Mouse (Mus musculus) lung, adult 10 weeks (tissue): ENCODE results near the gene Gm5726. TPM values are rescaled to one million over a fixed set of nuclear protein-coding genes. Genes with fewer than 3 reads are reported as not detected.

Experiments used
- polyA plus RNA-seq: library from polyadenylated mRNA; stranded (reverse); fragments of 350-450 nt; fragmentation: Illumina TruSeq; extraction: RNeasy Lipid Tissue Mini Kit (QIAGEN cat#74804); gene quantifications from one replicate; pipeline ENCODE4 v1.2.3, GENCODE M21; 2014; ENCODE audit warnings: low read depth, low replicate concordance; ENCODE audit not compliant: insufficient read depth

The Gm5726 gene
- not detected for polyA plus RNA-seq

DNA sequence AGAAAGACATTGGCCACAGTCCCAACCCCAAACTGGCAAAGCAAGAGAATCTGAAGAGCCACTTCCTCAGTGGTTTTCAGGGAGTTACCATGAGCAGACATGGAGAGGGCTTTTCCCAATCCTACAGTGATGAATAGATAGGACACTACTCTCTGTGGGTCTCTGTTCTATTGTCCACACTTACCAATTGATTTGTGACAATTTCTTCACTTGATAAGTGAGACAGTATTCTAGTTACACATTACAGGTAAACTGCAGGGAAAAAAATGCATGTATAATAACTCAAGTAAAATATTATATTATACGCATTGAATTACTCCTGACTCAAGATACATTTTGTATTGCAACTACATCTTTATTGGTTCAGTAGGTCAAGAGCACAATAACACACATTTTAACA, at the start of gene Gm5726:
Gene Gm5726 (minus strand): TSS at position 101 of the 400 bp plus-strand sequence.

DNA sequence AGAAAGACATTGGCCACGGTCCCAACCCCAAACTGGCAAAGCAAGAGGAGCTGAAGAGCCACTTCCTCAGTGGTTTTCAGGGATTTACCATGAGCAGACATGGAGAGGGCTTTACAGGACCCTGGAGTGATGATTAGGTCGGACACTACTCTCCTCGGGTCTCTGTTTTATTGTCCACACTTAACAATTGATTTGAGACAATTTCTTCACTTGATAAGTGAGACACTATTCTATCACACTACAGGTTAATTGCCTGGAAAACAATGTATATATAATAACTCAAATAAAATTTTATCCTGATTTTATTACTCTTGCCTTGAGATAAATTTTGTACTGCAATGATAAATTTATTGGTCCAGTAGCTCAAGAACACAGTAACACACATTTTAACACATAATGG, 30.6 kb upstream of the Gm5726 start, which contains the start of gene Gm4141:
Gene Gm4141 (minus strand): TSS at position 101 of the 400 bp plus-strand sequence.

DNA sequence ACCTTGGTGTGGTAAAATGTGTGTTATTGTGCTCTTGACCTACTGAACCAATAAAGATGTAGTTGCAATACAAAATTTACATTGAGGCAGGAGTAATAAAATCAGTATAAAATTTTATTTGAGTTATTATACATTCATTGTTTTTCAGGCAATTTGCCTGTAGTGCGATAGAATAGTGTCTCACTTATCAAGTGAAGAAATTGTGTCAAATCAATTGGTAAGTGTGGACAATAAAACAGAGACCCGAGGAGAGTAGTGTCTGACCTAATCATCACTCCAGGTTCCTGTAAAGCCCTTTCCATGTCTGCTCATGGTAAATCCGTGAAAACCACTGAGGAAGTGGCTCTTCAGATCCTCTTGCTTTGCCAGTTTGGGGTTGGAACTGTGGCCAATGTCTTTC, 12.0 kb downstream of the Gm5726 start, which contains the start of gene Vmn1r104:
Gene Vmn1r104 (plus strand): TSS at position 301 of the 400 bp plus-strand sequence.

DNA sequence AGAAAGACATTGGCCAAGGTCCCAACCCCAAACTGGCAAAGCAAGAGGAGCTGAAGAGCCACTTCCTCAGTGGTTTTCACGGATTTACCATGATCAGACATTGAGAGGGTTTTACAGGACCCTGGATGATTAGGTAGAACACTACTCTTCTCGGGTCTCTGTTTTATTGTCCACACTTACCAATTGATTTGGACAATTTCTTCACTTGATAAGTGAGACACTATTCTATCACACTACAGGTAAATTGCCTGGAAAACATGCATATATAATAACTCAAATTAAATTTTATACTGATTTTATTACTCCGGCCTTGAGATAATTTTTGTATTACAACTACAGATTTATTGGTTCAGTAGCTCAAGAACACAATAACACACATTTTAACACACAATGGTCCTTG, 35.1 kb downstream of the Gm5726 start, which contains the start of gene Vmn1r103:
Gene Vmn1r103 (minus strand): TSS at position 101 of the 400 bp plus-strand sequence.

Other genes with a start within 250 kb of the Gm5726 start
- gene Gm4133, start 211.7 kb downstream of the Gm5726 start, polyA plus RNA-seq = not detected
- not detected for gene Gm5728, start 170.3 kb downstream of the Gm5726 start, polyA plus RNA-seq
- not detected for gene Vmn1r100, start 127.8 kb downstream of the Gm5726 start, polyA plus RNA-seq
- gene Vmn1r101, start 103.2 kb downstream of the Gm5726 start, polyA plus RNA-seq = not detected
- gene Gm10670, start 70.8 kb downstream of the Gm5726 start, polyA plus RNA-seq = not detected
- gene Vmn1r103, start 35.2 kb downstream of the Gm5726 start, polyA plus RNA-seq = not detected
- not detected for gene Vmn1r104, start 11.9 kb downstream of the Gm5726 start, polyA plus RNA-seq
- not detected for gene Gm4141, start 30.5 kb upstream of the Gm5726 start, polyA plus RNA-seq
- gene Gm4513, start 53.3 kb upstream of the Gm5726 start, polyA plus RNA-seq = not detected
- not detected for gene Vmn1r107, start 123.2 kb upstream of the Gm5726 start, polyA plus RNA-seq
- not detected for gene Vmn1r111, start 157.5 kb upstream of the Gm5726 start, polyA plus RNA-seq
- gene Gm10668, start 184.9 kb upstream of the Gm5726 start, polyA plus RNA-seq = not detected
- not detected for gene Vmn1r112, start 225.4 kb upstream of the Gm5726 start, polyA plus RNA-seq
- gene Vmn1r113, start 241.5 kb upstream of the Gm5726 start, polyA plus RNA-seq = not detected